Mouse (Mus musculus): ENCODE results near the gene Plscr3. TPM values are rescaled to one million over a fixed set of nuclear protein-coding genes. Genes with fewer than 3 reads are reported as not detected.

Gene Plscr3
- 9.8 to 13.0 TPM (median 11.5 TPM) in 4 replicates for total RNA-seq (2023; ENCODE audit: inconsistent age)

GRCm38 (mm10) chr11:69846198-69846680 lies at the start of gene Plscr3:
TSS of gene Plscr3 (plus strand) at chr11:69846376.

DNA sequence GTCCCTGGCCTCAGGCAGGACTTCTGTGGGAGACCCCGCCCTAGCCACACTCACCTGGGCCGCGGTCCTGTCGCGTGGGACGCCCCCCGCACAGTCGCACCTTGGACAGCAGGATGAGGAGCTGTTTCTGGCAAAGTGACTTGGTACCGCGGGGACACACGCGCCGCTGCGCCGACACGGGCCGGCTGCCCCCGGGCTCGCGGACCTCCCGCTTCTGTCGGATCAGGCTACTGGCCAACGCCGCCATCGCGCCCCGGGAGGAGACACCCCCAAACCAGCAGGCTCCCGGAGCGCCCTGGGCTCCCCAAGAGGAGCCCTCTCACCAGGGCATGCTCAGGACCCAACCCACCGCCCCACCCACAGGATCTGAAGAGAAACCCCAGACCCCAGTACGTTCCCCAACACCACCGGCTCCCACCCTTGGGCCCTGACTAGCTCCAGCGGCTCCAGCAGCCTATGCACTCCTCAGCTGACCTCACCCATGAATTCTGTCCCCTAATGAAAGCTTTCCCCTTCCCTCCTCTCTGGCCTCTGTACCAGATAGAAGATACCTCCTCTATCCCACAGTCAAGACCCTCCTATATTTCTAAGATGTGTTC lies 44.7 kb upstream of the Plscr3 start, which contains the start of gene Fgf11:
TSS of gene Fgf11 (minus strand) at position 479 of the 599 bp plus-strand sequence.

DNA sequence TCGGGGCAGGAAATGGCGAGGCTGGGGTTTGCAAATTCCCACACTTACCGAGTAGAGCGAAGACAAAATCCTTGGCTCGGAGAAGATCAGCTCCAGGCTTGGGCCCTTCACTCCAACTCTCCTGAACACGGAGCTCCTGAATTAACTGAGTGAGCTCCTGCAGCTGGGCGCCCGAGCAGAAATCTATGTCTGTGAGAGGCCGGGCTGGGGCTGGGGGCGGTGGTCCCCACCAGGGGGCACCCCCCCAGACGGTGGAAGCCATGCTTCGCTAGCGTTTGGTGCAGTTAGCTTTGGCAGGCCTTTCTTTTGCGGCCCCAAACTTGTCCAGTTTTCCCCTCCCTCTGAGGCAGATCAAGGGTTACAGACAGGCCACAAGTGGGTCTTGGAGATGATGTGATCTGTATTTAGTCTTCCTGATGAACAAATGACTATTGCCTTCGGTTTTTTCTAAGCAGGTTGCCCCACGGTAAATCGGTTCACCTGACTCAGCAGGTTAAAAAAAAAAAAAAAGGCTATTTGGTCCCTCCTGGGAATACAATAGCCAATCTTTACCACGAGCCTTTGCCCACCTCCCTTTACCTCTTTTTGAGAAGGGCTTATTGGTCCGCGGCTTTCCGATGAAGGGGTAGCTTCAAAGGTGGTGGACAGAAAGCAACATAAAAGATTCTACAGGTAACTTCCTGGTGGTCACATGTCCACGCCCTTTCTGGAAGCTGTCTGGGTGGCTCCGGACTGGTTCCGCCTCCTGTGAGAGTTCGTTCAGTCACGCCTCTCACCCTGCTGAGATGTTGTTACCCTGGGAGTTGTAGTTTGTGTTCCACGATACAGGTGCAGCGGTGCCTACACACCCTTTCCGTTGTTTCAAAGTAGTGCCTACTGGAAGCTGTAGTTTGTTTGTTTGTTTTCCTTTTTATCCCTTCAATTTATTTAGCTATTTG lies 40.9 kb upstream of the Plscr3 start, which contains the start of gene Tmem102:
TSS of gene Tmem102 (minus strand) at position 653 of the 938 bp plus-strand sequence.

GRCm38 (mm10) chr11:69815155-69815554 lies 31.0 kb upstream of the Plscr3 start, which contains the start of gene Gm39566:
TSS of gene Gm39566 (minus strand) at chr11:69815298.

GRCm38 (mm10) chr11:69818365-69818764 lies 27.8 kb upstream of the Plscr3 start, which contains the start of gene Spem2:
TSS of gene Spem2 (minus strand) at chr11:69818465.

GRCm38 (mm10) chr11:69822080-69822479 lies 24.1 kb upstream of the Plscr3 start, which contains the start of gene Spem1:
TSS of gene Spem1 (minus strand) at chr11:69822180.

DNA sequence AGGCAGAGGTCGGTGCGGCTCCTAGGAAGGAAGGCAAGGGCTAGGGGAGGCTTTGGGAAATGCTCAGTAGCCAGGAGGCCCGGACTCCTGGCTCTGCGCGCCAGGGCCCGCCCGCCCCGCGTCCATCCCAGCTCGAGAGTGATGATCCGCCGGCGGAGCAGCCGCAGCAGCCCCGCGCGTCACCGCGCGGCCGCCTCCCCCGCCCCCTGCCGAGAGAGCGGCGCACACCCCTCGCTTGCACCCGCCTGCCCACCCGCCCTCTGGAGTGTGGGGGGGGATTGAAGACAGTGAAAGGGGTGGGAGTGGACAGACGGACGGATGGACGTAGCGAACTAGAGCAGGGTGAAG lies 8.6 kb upstream of the Plscr3 start, which contains the start of gene Nlgn2:
TSS of gene Nlgn2 (minus strand) at position 181 of the 348 bp plus-strand sequence.

DNA sequence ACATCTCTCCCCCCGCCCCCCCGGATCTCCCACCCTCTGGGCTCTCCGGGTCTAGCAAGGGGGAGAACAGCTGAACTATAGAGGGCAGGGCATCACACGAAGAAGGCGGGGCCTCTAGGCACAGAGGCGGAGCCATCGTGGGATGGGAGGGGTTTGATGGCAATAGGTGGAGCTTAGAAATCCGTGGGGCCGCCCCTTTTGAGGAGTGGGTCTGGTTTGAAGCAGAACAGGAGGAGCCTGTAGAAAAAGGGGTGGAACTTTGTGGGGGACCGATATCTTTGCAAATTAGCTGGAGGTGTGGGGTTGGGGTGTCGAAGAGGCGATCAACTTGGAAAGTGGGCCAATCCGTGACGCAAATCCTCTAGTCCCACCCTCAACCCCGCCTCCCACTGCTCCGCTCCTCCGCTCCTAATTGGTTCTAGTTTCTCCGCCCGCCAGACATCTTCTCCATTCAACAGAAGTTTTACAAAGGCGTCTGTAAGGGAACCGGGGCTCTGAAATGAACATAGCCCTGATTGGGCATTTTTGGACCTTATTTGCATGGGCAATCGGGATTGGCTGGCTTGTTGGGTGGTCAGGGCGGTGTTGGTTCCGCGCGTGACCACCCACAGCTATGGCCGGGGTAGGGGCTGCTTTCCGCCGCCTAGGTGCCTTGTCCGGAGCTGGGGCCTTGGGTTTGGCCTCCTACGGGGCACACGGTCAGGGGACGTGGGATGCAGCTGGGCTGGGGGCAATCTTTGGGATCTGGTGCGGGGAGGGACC lies 8.0 kb upstream of the Plscr3 start, which contains the start of gene Tmem256:
TSS of gene Tmem256 (plus strand) at position 563 of the 762 bp plus-strand sequence.

DNA sequence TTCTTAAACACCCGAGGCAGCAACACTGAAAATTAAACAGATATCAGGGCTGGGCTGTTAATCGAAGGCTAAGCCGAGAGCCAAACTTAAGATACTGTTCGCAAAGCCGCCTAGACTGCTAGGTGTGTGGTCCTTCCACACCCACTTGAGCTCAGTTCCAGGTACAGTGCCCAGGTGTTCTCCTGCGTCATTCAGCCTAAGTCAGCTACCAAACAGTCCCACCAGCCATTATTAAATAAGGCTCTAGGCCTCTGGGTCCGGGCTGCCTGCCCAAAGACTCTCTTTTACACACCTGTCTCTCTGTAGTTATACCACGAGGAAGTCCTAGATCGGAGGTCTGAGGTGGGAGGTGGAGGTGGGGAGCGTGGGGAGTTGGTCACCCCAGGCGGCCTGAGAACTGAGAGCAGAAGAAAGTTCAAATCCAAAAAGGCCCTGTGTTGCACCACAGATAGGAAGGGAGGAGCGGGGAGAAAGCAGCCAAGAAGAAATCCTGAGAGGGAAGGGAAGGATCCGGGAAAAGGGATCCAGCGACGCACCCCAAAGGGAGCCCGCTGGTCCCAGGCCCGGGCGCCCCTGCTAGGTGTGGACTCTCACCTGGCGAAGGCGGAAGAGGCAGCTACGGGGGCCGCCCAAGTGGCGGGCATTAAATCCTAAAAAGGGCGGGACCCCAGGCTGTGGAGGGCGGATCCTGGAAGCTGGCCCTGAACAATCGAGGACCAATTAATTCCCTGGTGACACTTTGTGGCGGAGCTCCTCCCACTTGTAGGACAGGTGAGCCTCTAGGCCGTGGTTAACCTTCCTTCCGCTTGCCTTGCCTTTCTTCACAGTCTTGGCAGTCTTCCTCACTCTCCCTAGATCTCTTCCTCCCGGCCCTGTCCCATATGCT lies 12.2 kb downstream of the Plscr3 start, which contains the start of gene Tnk1:
TSS of gene Tnk1 (minus strand) at position 618 of the 886 bp plus-strand sequence.

DNA sequence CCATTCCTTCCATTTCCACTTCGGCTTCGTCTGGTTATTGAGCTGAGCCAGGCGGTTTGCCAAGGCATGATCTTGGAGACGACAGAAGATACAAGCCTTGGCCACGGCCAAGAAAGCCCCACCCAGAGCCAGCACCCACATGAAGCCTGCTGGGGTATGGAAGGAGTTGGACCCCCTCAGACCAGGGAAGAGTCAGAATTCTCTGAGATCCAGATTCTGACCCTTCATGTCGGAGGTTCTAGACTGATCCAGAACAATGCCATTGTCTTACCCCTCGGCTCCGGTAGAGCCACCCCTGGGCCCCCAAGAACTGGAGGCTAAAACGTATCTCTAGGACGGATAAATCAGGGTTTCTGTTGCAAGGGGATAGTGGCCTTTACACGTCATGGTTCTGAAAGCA lies 31.7 kb downstream of the Plscr3 start, which contains the start of gene Tmem95:
TSS of gene Tmem95 (minus strand) at position 141 of the 400 bp plus-strand sequence.

GRCm38 (mm10) chr11:69880853-69881603 lies 34.9 kb downstream of the Plscr3 start, which contains the start of gene Kctd11:
TSS of gene Kctd11 (minus strand) at chr11:69881406.

GRCm38 (mm10) chr11:69895291-69895690 lies 49.1 kb downstream of the Plscr3 start, which contains the start of gene Acap1:
TSS of gene Acap1 (minus strand) at chr11:69895539.

DNA sequence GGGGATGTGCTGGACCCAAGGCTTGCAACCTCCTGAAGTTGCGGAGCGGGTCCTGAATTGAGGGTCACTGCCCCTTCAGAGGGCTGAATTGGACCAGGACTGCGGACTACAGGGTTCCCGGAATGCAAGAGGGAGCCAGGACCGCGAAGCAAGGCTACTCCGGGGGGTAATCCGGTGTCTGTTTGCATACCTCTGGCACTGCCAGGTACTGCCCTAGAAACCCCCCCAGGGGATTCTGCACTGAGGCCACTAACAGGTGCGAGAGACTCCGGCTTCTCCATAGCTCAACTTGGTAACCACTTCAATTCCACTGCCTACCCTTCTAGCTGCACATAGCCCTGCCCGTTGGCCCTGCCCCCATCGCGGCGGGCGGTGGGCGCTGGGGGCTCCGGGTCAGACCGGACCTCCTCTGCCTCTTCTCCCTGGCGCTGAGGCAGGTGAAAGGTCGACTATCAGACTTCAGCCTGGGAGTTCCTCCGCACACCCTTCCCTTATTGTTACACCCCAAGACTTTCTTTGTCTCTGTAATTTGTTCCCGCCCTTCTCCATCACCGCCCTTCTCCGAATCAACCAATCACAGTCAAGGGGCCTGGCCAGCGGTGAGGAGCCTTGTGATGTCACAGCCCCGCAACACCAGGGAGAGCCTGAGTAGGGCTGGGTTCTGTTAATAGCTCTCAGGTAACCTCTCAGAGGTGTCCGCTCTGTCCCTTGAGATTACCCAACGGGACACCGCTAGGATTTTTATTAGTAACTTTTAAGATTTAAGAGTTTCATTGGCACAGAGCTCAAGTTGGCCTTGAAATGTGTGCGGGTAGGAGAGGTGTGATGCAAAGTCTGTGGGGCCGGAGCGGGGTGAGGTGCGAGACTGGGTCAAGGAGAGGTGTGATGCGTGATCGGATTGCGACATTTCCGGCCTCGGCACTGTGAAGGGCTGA lies 54.6 kb downstream of the Plscr3 start, which contains the start of the genes 2810408A11Rik and Neurl4:
TSS of gene 2810408A11Rik (minus strand) at position 517 of the 935 bp plus-strand sequence.
TSS of gene Neurl4 (plus strand) at position 602 of the 935 bp plus-strand sequence.

Other genes starting within 250 kb of the Plscr3 start
- 0.33 TPM in 1 of 4 replicates, not detected in the others for gene Atp1b2, start 240.4 kb upstream of the Plscr3 start, total RNA-seq (2023; ENCODE audit: inconsistent age)
- not detected in 4 replicates for gene Shbg, start 228.5 kb upstream of the Plscr3 start, total RNA-seq (2023; ENCODE audit: inconsistent age)
- not detected in 4 replicates for gene Sat2, start 224.4 kb upstream of the Plscr3 start, total RNA-seq (2023; ENCODE audit: inconsistent age)
- gene Fxr2, start 213.4 kb upstream of the Plscr3 start, total RNA-seq (2023; ENCODE audit: inconsistent age), result 76.8 to 83.1 TPM (median 77.8 TPM) in 4 replicates
- 0.84 TPM in 1 of 4 replicates, not detected in the others for gene Sox15, start 191.1 kb upstream of the Plscr3 start, total RNA-seq (2023; ENCODE audit: inconsistent age)
- gene Mpdu1, start 183.7 kb upstream of the Plscr3 start, total RNA-seq (2023; ENCODE audit: inconsistent age), result 58.0 to 71.6 TPM (median 63.0 TPM) in 4 replicates
- 11.8 to 14.7 TPM (median 12.5 TPM) in 4 replicates for gene Cd68, start 180.2 kb upstream of the Plscr3 start, total RNA-seq (2023; ENCODE audit: inconsistent age)
- gene Eif4a1, start 174.0 kb upstream of the Plscr3 start, total RNA-seq (2023; ENCODE audit: inconsistent age), result 670 to 697 TPM (median 692 TPM) in 4 replicates
- 108 to 153 TPM (median 136 TPM) in 4 replicates for gene Senp3, start 164.3 kb upstream of the Plscr3 start, total RNA-seq (2023; ENCODE audit: inconsistent age)
- gene Tnfsf13, start 160.6 kb upstream of the Plscr3 start, total RNA-seq (2023; ENCODE audit: inconsistent age), result 0.32 TPM in 1 of 4 replicates, not detected in the others
- gene Tnfsf12, start 150.5 kb upstream of the Plscr3 start, total RNA-seq (2023; ENCODE audit: inconsistent age), result 0.51 TPM in 1 of 4 replicates, not detected in the others
- 0.45 to 0.78 TPM in 2 of 4 replicates, not detected in the others for gene Tnfsfm13, start 150.3 kb upstream of the Plscr3 start, total RNA-seq (2023; ENCODE audit: inconsistent age)
- gene Polr2a, start 87.7 kb upstream of the Plscr3 start, total RNA-seq (2023; ENCODE audit: inconsistent age), result 231 to 244 TPM (median 242 TPM) in 4 replicates
- not detected in 4 replicates for gene Slc35g3, start 84.4 kb upstream of the Plscr3 start, total RNA-seq (2023; ENCODE audit: inconsistent age)
- gene Zbtb4, start 80.5 kb upstream of the Plscr3 start, total RNA-seq (2023; ENCODE audit: inconsistent age), result 52.3 to 57.6 TPM (median 54.5 TPM) in 4 replicates
- 8.3 to 11.3 TPM (median 10.1 TPM) in 4 replicates for gene Chrnb1, start 50.4 kb upstream of the Plscr3 start, total RNA-seq (2023; ENCODE audit: inconsistent age)
- 0.16 to 0.27 TPM in 2 of 4 replicates, not detected in the others for gene Fgf11, start 44.5 kb upstream of the Plscr3 start, total RNA-seq (2023; ENCODE audit: inconsistent age)
- not detected in 4 replicates for gene Tmem102, start 40.8 kb upstream of the Plscr3 start, total RNA-seq (2023; ENCODE audit: inconsistent age)
- not detected in 4 replicates for gene Gm39566, start 31.1 kb upstream of the Plscr3 start, total RNA-seq (2023; ENCODE audit: inconsistent age)
- gene Spem2, start 27.9 kb upstream of the Plscr3 start, total RNA-seq (2023; ENCODE audit: inconsistent age), result not detected in 4 replicates
- gene Spem1, start 24.2 kb upstream of the Plscr3 start, total RNA-seq (2023; ENCODE audit: inconsistent age), result not detected in 4 replicates
- gene Nlgn2, start 8.6 kb upstream of the Plscr3 start, total RNA-seq (2023; ENCODE audit: inconsistent age), result 0.24 to 1.3 TPM (median 0.59 TPM) in 4 replicates
- 30.9 to 38.6 TPM (median 37.0 TPM) in 4 replicates for gene Tmem256, start 7.9 kb upstream of the Plscr3 start, total RNA-seq (2023; ENCODE audit: inconsistent age)
- not detected in 4 replicates for gene Tnk1, start 12.4 kb downstream of the Plscr3 start, total RNA-seq (2023; ENCODE audit: inconsistent age)
- not detected in 4 replicates for gene Tmem95, start 31.6 kb downstream of the Plscr3 start, total RNA-seq (2023; ENCODE audit: inconsistent age)
- 1.8 to 2.3 TPM (median 2.0 TPM) in 4 replicates for gene Kctd11, start 35.0 kb downstream of the Plscr3 start, total RNA-seq (2023; ENCODE audit: inconsistent age)
- 477 to 556 TPM (median 497 TPM) in 4 replicates for gene Acap1, start 49.2 kb downstream of the Plscr3 start, total RNA-seq (2023; ENCODE audit: inconsistent age)
- gene 2810408A11Rik, start 54.6 kb downstream of the Plscr3 start, total RNA-seq (2023; ENCODE audit: inconsistent age), result 2.1 to 2.7 TPM (median 2.3 TPM) in 4 replicates
- 55.7 to 74.4 TPM (median 62.8 TPM) in 4 replicates for gene Neurl4, start 54.7 kb downstream of the Plscr3 start, total RNA-seq (2023; ENCODE audit: inconsistent age)
- gene Gps2, start 67.5 kb downstream of the Plscr3 start, total RNA-seq (2023; ENCODE audit: inconsistent age), result 138 to 159 TPM (median 142 TPM) in 4 replicates
- 362 to 387 TPM (median 377 TPM) in 4 replicates for gene Eif5a, start 75.6 kb downstream of the Plscr3 start, total RNA-seq (2023; ENCODE audit: inconsistent age)
- not detected in 4 replicates for gene Ybx2, start 89.4 kb downstream of the Plscr3 start, total RNA-seq (2023; ENCODE audit: inconsistent age)
- gene Slc2a4, start 101.8 kb downstream of the Plscr3 start, total RNA-seq (2023; ENCODE audit: inconsistent age), result not detected in 4 replicates
- not detected in 4 replicates for gene Cldn7, start 118.4 kb downstream of the Plscr3 start, total RNA-seq (2023; ENCODE audit: inconsistent age)
- gene Ctdnep1, start 134.8 kb downstream of the Plscr3 start, total RNA-seq (2023; ENCODE audit: inconsistent age), result 103 to 123 TPM (median 108 TPM) in 4 replicates
- gene Elp5, start 136.1 kb downstream of the Plscr3 start, total RNA-seq (2023; ENCODE audit: inconsistent age), result 34.4 to 62.8 TPM (median 46.7 TPM) in 4 replicates
- 311 to 355 TPM (median 331 TPM) in 4 replicates for gene Gabarap, start 144.8 kb downstream of the Plscr3 start, total RNA-seq (2023; ENCODE audit: inconsistent age)
- gene Phf23, start 149.4 kb downstream of the Plscr3 start, total RNA-seq (2023; ENCODE audit: inconsistent age), result 52.7 to 62.9 TPM (median 56.6 TPM) in 4 replicates
- gene Dvl2, start 154.2 kb downstream of the Plscr3 start, total RNA-seq (2023; ENCODE audit: inconsistent age), result 48.4 to 53.5 TPM (median 51.0 TPM) in 4 replicates
- gene Acadvl, start 169.0 kb downstream of the Plscr3 start, total RNA-seq (2023; ENCODE audit: inconsistent age), result 53.0 to 60.7 TPM (median 59.3 TPM) in 4 replicates
- gene Dlg4, start 170.6 kb downstream of the Plscr3 start, total RNA-seq (2023; ENCODE audit: inconsistent age), result 3.5 to 5.4 TPM (median 4.2 TPM) in 4 replicates
- gene Asgr1, start 207.7 kb downstream of the Plscr3 start, total RNA-seq (2023; ENCODE audit: inconsistent age), result not detected in 4 replicates
- gene Asgr2, start 246.3 kb downstream of the Plscr3 start, total RNA-seq (2023; ENCODE audit: inconsistent age), result not detected in 4 replicates

Measured in B cell, adult (primary cell).